Mouse (Mus musculus) G1E (cell line): Measurements from ENCODE around the gene C3ar1.

ENCODE experiments used
- CTCF ChIP-seq: IDR thresholded peaks from 2 replicates; pipeline ENCODE4 v1.5.1; 2012; ENCODE audit warnings: low read depth, low read length, inconsistent platforms, mixed read lengths
- TAL1 ChIP-seq: conservative IDR thresholded peaks from 2 replicates; pipeline ENCODE4 v1.6.1; 2012; ENCODE audit warnings: low read depth, low read length, inconsistent platforms, mixed read lengths

GRCm38 (mm10) chr6:122820799-122821650 lies 34.9 kb downstream of the C3ar1 start:
- no peak for TF ChIP-seq CTCF
- TF ChIP-seq TAL1 = no peak
